Mouse (Mus musculus) adrenal gland, adult 2 months (tissue): ENCODE results near the gene H2-Ke6. TPM values are rescaled to one million over a fixed set of nuclear protein-coding genes. Genes with fewer than 3 reads are reported as not detected.
"Not testable (repeated sequence)": the region's sequence is repeated elsewhere in the genome, so short reads cannot be mapped to it uniquely, and the experiment has no call there.

ENCODE experiments used
- DNase-seq: peaks from one replicate; pipeline ENCODE4 v3.0.0; 2021
- microRNA-seq, 2 experiments: library from miRNA; unstranded; fragments of <30 nt; microRNA quantifications; one replicate each; pipeline ENCODE4 v1.2.0; 2021
- polyA plus RNA-seq: library from polyadenylated mRNA; depleted of rRNA; stranded (reverse); fragments of >200 nt; gene quantifications from 2 replicates; pipeline ENCODE4 v1.2.3, GENCODE M21; 2012; rRNA removed
- total RNA-seq, 2 experiments: library from RNA; stranded (reverse); gene quantifications; 2 replicates each; pipeline ENCODE4 v1.2.3; 2021

Gene H2-Ke6
- total and polyA plus RNA-seq, 3 experiments = 252 to 362 (median 263) TPM

- not testable (repeated sequence) for DNase-seq
Measured at GRCm38 (mm10) chr17:33998697-33999096, 29.2 kb downstream of the H2-Ke6 start.

- not testable (repeated sequence) for DNase-seq
Measured at GRCm38 (mm10) chr17:33997025-33997424, 30.8 kb downstream of the H2-Ke6 start.

GRCm38 (mm10) chr17:33995651-33996050 lies 32.2 kb downstream of the H2-Ke6 start:
- DNase-seq = no peak

GRCm38 (mm10) chr17:33994959-33995358 lies 32.9 kb downstream of the H2-Ke6 start:
- no peak for DNase-seq

- peak; percentile 49 for DNase-seq
Measured at GRCm38 (mm10) chr17:33991788-33992664, 35.8 kb downstream of the H2-Ke6 start.

- peak; percentile 57 for DNase-seq
Measured at GRCm38 (mm10) chr17:33982136-33982535, 45.7 kb downstream of the H2-Ke6 start.

GRCm38 (mm10) chr17:33981192-33981909 lies 46.5 kb downstream of the H2-Ke6 start:
- peak; percentile 92 for DNase-seq

- DNase-seq = no peak
Measured at GRCm38 (mm10) chr17:33980181-33981035, 47.5 kb downstream of the H2-Ke6 start.

GRCm38 (mm10) chr17:33979512-33980050 lies 48.3 kb downstream of the H2-Ke6 start:
- DNase-seq = no peak

- DNase-seq = peak; percentile 91
Measured at GRCm38 (mm10) chr17:33978631-33979031, 49.2 kb downstream of the H2-Ke6 start.

- DNase-seq = no peak
Measured at GRCm38 (mm10) chr17:33977861-33978557, 49.9 kb downstream of the H2-Ke6 start.

Small RNAs within 50 kb of the gene (microRNA-seq; reads per million reads assigned to microRNA genes)
- gene Mir219a-1 (0.44 to 1.2 reads per million in 2 experiments), gene Mir219c (0 reads per million in 2 experiments)

Other genes starting within 250 kb of the H2-Ke6 start
Only the 30 nearest of the 33 such genes appear.
- gene Rps28, start 203.5 kb downstream of the H2-Ke6 start, total RNA-seq = 1,000 to 10,000 TPM; 1,533 to 1,560 TPM
- gene Rps28, start 203.5 kb downstream of the H2-Ke6 start, polyA plus RNA-seq = 387 and 446 TPM in 2 replicates
- 100 to 1,000 TPM; 507 to 539 TPM for gene Ndufa7, start 203.5 kb downstream of the H2-Ke6 start, total RNA-seq
- 556 and 578 TPM in 2 replicates for gene Ndufa7, start 203.5 kb downstream of the H2-Ke6 start, polyA plus RNA-seq
- gene Cd320, start 185.0 kb downstream of the H2-Ke6 start, total RNA-seq = 10 to 100 TPM; 34.2 to 42.8 TPM
- gene Cd320, start 185.0 kb downstream of the H2-Ke6 start, polyA plus RNA-seq = 85.2 and 99.1 TPM in 2 replicates
- gene Gm7029, start 154.2 kb downstream of the H2-Ke6 start, total RNA-seq = not detected
- gene Gm7029, start 154.2 kb downstream of the H2-Ke6 start, polyA plus RNA-seq = not detected in 2 replicates
- 1 to 10 TPM; 1.4 to 1.6 TPM for gene Kifc1, start 137.4 kb downstream of the H2-Ke6 start, total RNA-seq
- gene Kifc1, start 137.4 kb downstream of the H2-Ke6 start, polyA plus RNA-seq = 1.8 and 2.5 TPM in 2 replicates
- not detected for gene Platr17, start 122.9 kb downstream of the H2-Ke6 start, total RNA-seq
- gene Platr17, start 122.9 kb downstream of the H2-Ke6 start, polyA plus RNA-seq = not detected in 2 replicates
- gene Daxx, start 118.6 kb downstream of the H2-Ke6 start, total RNA-seq = 10 to 100 TPM; 29.0 to 30.3 TPM
- gene Daxx, start 118.6 kb downstream of the H2-Ke6 start, polyA plus RNA-seq = 54.7 and 65.7 TPM in 2 replicates
- 100 to 1,000 TPM; 151 to 171 TPM for gene Tapbp, start 112.2 kb downstream of the H2-Ke6 start, total RNA-seq
- 244 and 245 TPM in 2 replicates for gene Tapbp, start 112.2 kb downstream of the H2-Ke6 start, polyA plus RNA-seq
- gene Zbtb22, start 112.2 kb downstream of the H2-Ke6 start, total RNA-seq = 10 to 100 TPM; 26.1 to 38.3 TPM
- 52.1 and 57.1 TPM in 2 replicates for gene Zbtb22, start 112.2 kb downstream of the H2-Ke6 start, polyA plus RNA-seq
- 10 to 100 TPM; 44.2 to 44.4 TPM for gene Rgl2, start 98.5 kb downstream of the H2-Ke6 start, total RNA-seq
- 237 and 298 TPM in 2 replicates for gene Rgl2, start 98.5 kb downstream of the H2-Ke6 start, polyA plus RNA-seq
- gene Pfdn6, start 87.7 kb downstream of the H2-Ke6 start, total RNA-seq = 100 to 1,000 TPM in 1 of 2 experiments, 10 to 100 TPM in 1; 69.7 to 100 TPM
- 5.0 and 6.8 TPM in 2 replicates for gene Pfdn6, start 87.7 kb downstream of the H2-Ke6 start, polyA plus RNA-seq
- gene Wdr46, start 87.4 kb downstream of the H2-Ke6 start, total RNA-seq = 10 to 100 TPM; 35.4 to 38.4 TPM
- gene Wdr46, start 87.4 kb downstream of the H2-Ke6 start, polyA plus RNA-seq = 18.9 and 25.6 TPM in 2 replicates
- gene B3galt4, start 76.6 kb downstream of the H2-Ke6 start, total RNA-seq = 1 to 10 TPM; 4.0 to 6.5 TPM
- 21.2 and 21.3 TPM in 2 replicates for gene B3galt4, start 76.6 kb downstream of the H2-Ke6 start, polyA plus RNA-seq
- gene Vps52, start 72.2 kb downstream of the H2-Ke6 start, total RNA-seq = 10 to 100 TPM; 52.8 to 55.1 TPM
- 88.4 and 107 TPM in 2 replicates for gene Vps52, start 72.2 kb downstream of the H2-Ke6 start, polyA plus RNA-seq
- 100 to 1,000 TPM; 541 to 790 TPM for gene Rps18, start 72.1 kb downstream of the H2-Ke6 start, total RNA-seq
- gene Rps18, start 72.1 kb downstream of the H2-Ke6 start, polyA plus RNA-seq = 153 and 176 TPM in 2 replicates
- gene H2-K1, start 27.7 kb downstream of the H2-Ke6 start, total RNA-seq = 100 to 1,000 TPM; 577 to 669 TPM
- 2,584 and 2,844 TPM in 2 replicates for gene H2-K1, start 27.7 kb downstream of the H2-Ke6 start, polyA plus RNA-seq
- gene Ring1, start 3.4 kb downstream of the H2-Ke6 start, total RNA-seq = 10 to 100 TPM; 41.4 to 57.0 TPM
- 70.0 and 92.4 TPM in 2 replicates for gene Ring1, start 3.4 kb downstream of the H2-Ke6 start, polyA plus RNA-seq
- gene Slc39a7, start 3.6 kb upstream of the H2-Ke6 start, total RNA-seq = 100 to 1,000 TPM; 156 to 217 TPM
- gene Slc39a7, start 3.6 kb upstream of the H2-Ke6 start, polyA plus RNA-seq = 291 and 321 TPM in 2 replicates
- 10 to 100 TPM; 47.5 to 54.9 TPM for gene Rxrb, start 3.8 kb upstream of the H2-Ke6 start, total RNA-seq
- gene Rxrb, start 3.8 kb upstream of the H2-Ke6 start, polyA plus RNA-seq = 150 and 161 TPM in 2 replicates
- 1 to 10 TPM; 1.0 to 1.1 TPM for gene Col11a2, start 11.4 kb upstream of the H2-Ke6 start, total RNA-seq
- 0.35 and 1.7 TPM in 2 replicates for gene Col11a2, start 11.4 kb upstream of the H2-Ke6 start, polyA plus RNA-seq
- gene H2-Oa, start 64.3 kb upstream of the H2-Ke6 start, total RNA-seq = under 1 TPM in 1 of 2 experiments, not detected in 1; 0.62 TPM
- gene H2-Oa, start 64.3 kb upstream of the H2-Ke6 start, polyA plus RNA-seq = 1.9 TPM in 2 replicates
- 10 to 100 TPM; 14.4 to 18.9 TPM for gene H2-DMa, start 91.5 kb upstream of the H2-Ke6 start, total RNA-seq
- 24.2 and 27.4 TPM in 2 replicates for gene H2-DMa, start 91.5 kb upstream of the H2-Ke6 start, polyA plus RNA-seq
- gene Brd2, start 94.6 kb upstream of the H2-Ke6 start, total RNA-seq = 100 to 1,000 TPM; 173 to 286 TPM
- 103 and 104 TPM in 2 replicates for gene Brd2, start 94.6 kb upstream of the H2-Ke6 start, polyA plus RNA-seq
- 1 to 10 TPM; 2.0 to 3.4 TPM for gene H2-DMb2, start 115.2 kb upstream of the H2-Ke6 start, total RNA-seq
- 1.3 and 2.3 TPM in 2 replicates for gene H2-DMb2, start 115.2 kb upstream of the H2-Ke6 start, polyA plus RNA-seq
- 10 to 100 TPM in 1 of 2 experiments, 1 to 10 TPM in 1; 6.4 to 12.3 TPM for gene H2-DMb1, start 125.0 kb upstream of the H2-Ke6 start, total RNA-seq
- 32.6 and 33.3 TPM in 2 replicates for gene H2-DMb1, start 125.0 kb upstream of the H2-Ke6 start, polyA plus RNA-seq
- gene Tap1, start 159.5 kb upstream of the H2-Ke6 start, total RNA-seq = 10 to 100 TPM; 15.4 to 19.1 TPM
- gene Tap1, start 159.5 kb upstream of the H2-Ke6 start, polyA plus RNA-seq = 44.5 and 44.9 TPM in 2 replicates
- 10 to 100 TPM; 12.1 to 20.6 TPM for gene Psmb9, start 159.7 kb upstream of the H2-Ke6 start, total RNA-seq
- gene Psmb9, start 159.7 kb upstream of the H2-Ke6 start, polyA plus RNA-seq = 45.1 and 54.8 TPM in 2 replicates
- gene Psmb8, start 169.7 kb upstream of the H2-Ke6 start, total RNA-seq = 10 to 100 TPM; 21.8 to 41.4 TPM
- gene Psmb8, start 169.7 kb upstream of the H2-Ke6 start, polyA plus RNA-seq = 49.6 and 68.0 TPM in 2 replicates
- gene Tap2, start 175.5 kb upstream of the H2-Ke6 start, total RNA-seq = 10 to 100 TPM; 43.6 to 55.6 TPM
- gene Tap2, start 175.5 kb upstream of the H2-Ke6 start, polyA plus RNA-seq = 61.0 and 64.1 TPM in 2 replicates
- 1 to 10 TPM in 1 of 2 experiments, under 1 TPM in 1; 0.49 to 1.3 TPM for gene H2-Ob, start 210.8 kb upstream of the H2-Ke6 start, total RNA-seq
- gene H2-Ob, start 210.8 kb upstream of the H2-Ke6 start, polyA plus RNA-seq = 0.91 TPM in 2 replicates